Mouse (Mus musculus): ENCODE measurements around the gene Macrod1.

DNA sequence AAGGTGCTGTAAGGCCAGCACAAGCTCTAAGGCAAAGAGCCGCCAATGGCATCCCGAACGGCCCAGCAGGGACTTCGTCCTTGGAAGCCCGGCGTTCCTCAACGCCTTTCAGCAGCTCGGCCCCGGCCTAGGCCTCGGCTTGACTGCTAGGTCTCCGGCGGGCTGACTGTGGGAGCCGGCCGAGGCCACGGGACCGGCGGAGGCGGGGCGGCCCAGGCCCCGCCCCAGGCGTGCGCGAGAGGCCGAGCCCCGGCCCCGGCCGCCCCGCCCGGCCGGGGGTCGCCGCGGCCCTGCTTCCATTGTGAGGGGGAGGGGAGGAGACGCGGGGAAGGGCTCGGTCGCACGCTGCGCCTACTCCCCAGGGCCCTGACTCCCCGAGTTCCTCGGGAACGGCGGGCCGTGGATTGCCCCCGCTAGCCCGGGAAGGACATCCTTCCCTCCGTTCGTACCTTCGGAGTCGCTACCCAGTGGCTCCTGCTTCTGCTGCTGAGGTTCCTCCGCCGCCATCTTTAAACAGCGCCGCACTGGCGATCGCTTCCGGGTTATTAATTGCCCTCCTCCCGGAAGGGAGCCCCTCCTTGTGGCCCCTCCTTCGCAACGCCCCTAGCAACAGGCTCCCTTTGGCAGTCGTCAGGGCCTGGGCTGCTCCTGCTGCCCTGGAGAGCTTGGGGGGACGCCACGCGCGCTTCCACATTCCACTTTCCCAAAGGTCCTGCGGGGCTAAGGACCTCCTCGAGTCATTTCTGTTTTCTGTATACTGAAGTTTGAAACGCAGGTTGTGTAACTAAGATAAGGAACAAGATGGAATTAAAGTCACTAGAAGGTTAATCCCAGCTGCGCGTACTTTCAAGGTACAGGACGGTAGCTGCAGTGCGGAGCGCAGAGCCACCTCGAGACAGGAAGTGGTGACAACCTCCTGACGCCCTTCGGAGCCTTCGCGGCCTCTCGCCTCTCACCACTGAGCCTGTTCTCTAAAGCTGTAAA, 149.4 kb downstream of the Macrod1 start, which contains the start of gene Otub1:
- TF ChIP-seq POLR2A (IDR thresholded peaks at IDR 0.05; ENCODE audit: low read depth, low read length) (peak; percentile 64), CTCF (IDR thresholded peaks at IDR 0.05; ENCODE audit: extremely low read depth, insufficient read depth, insufficient read length, insufficient replicate concordance) (no peak)

Data from spleen, adult 2 months (tissue).